Mouse (Mus musculus) layer of hippocampus, adult 9-10 months (tissue): ENCODE results near the gene C1qtnf2.
A peak's percentile ranks its signal among the peaks of the same experiment; 100 is the strongest.

Source experiments
- DNase-seq: peaks from one replicate; pipeline ENCODE4 v3.0.0; 2022; ENCODE audit warnings: low spot score

Gene C1qtnf2

GRCm38 (mm10) chr11:43474225-43474774 lies at the start of gene C1qtnf2:
TSS of gene C1qtnf2 (plus strand) at chr11:43474276.
- DNase-seq: no peak

- DNase-seq: no peak
Measured at GRCm38 (mm10) chr11:43424386-43424785, 49.7 kb upstream of the C1qtnf2 start.

- no peak for DNase-seq
Measured at GRCm38 (mm10) chr11:43425166-43425709, 48.8 kb upstream of the C1qtnf2 start.

GRCm38 (mm10) chr11:43425824-43426413 lies 48.2 kb upstream of the C1qtnf2 start, which contains the start of gene Pttg1:
TSS of gene Pttg1 (minus strand) at chr11:43426251.
- DNase-seq: peak; percentile 37

- DNase-seq: no peak
Measured at GRCm38 (mm10) chr11:43426414-43426884, 47.6 kb upstream of the C1qtnf2 start.

GRCm38 (mm10) chr11:43433254-43434023 lies 40.6 kb upstream of the C1qtnf2 start, which contains the start of gene Slu7:
TSS of gene Slu7 (plus strand) at chr11:43433744.
- DNase-seq: no peak

- no peak for DNase-seq
Measured at GRCm38 (mm10) chr11:43434024-43434407, 40.1 kb upstream of the C1qtnf2 start.

GRCm38 (mm10) chr11:43441121-43441520 lies 33.0 kb upstream of the C1qtnf2 start:
- no peak for DNase-seq

- DNase-seq: no peak
Measured at GRCm38 (mm10) chr11:43443183-43443582, 30.9 kb upstream of the C1qtnf2 start.

GRCm38 (mm10) chr11:43449916-43450315 lies 24.2 kb upstream of the C1qtnf2 start:
- no peak for DNase-seq

- no peak for DNase-seq
Measured at GRCm38 (mm10) chr11:43451322-43451721, 22.8 kb upstream of the C1qtnf2 start.

GRCm38 (mm10) chr11:43452266-43452665 lies 21.8 kb upstream of the C1qtnf2 start:
- no peak for DNase-seq

- DNase-seq: no peak
Measured at GRCm38 (mm10) chr11:43463204-43463603, 10.9 kb upstream of the C1qtnf2 start.

- DNase-seq: no peak
Measured at GRCm38 (mm10) chr11:43470118-43470517, 4.0 kb upstream of the C1qtnf2 start.

GRCm38 (mm10) chr11:43470881-43471820 lies 2.9 kb upstream of the C1qtnf2 start:
- DNase-seq: no peak

GRCm38 (mm10) chr11:43473115-43473514 lies 961 bp upstream of the C1qtnf2 start:
- no peak for DNase-seq

GRCm38 (mm10) chr11:43473635-43474224 lies 346 bp upstream of the C1qtnf2 start:
- DNase-seq: no peak

GRCm38 (mm10) chr11:43479376-43479775 lies 5.3 kb downstream of the C1qtnf2 start:
- no peak for DNase-seq

- no peak for DNase-seq
Measured at GRCm38 (mm10) chr11:43480561-43480960, 6.5 kb downstream of the C1qtnf2 start.

- DNase-seq: no peak
Measured at GRCm38 (mm10) chr11:43481672-43482522, 7.8 kb downstream of the C1qtnf2 start.
